ENCODE assay signal across 11 mouse cellular contexts in genomic region chr13:12502665-12503237, GRCm38 (mm10). TPM values are rescaled to one million over a fixed set of nuclear protein-coding genes. Genes with fewer than 3 reads are reported as not detected.
DNase-seq lines count a peak whose midpoint lies in the region; ATAC-seq lines count a peak whose summit lies in the region.
"Had no signal": no experiment of that assay in that cellular context is flagged by ENCODE, and none has a peak within 500 bp of the region (broad histone marks: within the 10 kb centered on the region; RNA-seq: fewer than 3 reads in every experiment).

No protein-coding gene starts in this region.

- no peak overlapping the region for H3K9ac ChIP-seq in limb, embryonic 13.5 days
- no peak overlapping the region for H3K9ac ChIP-seq in stomach, embryonic 16.5 days (ENCODE audit: low read length)

- H3K4me2 ChIP-seq in limb, embryonic 13.5 days (replicated peaks), result no peak overlapping the region
- H3K4me2 ChIP-seq in stomach, embryonic 16.5 days (ENCODE audit: low read depth, low read length), result no peak overlapping the region

- no peaks in the 10 kb centered on the region for H3K9me3 ChIP-seq in limb, embryonic 13.5 days
- H3K9me3 ChIP-seq in stomach, embryonic 16.5 days (replicated peaks; ENCODE audit: control insufficient read depth, low read length), result no peaks in the 10 kb centered on the region

- DNase-seq in embryo, embryonic 10 days (ENCODE audit: low spot score), result peak; percentile 11
- no peak for DNase-seq in embryo, embryonic 10.5 days (ENCODE audit: low spot score)
- DNase-seq in thymus, adult 18-20 months, result peak; percentile 18 to 30
- DNase-seq in thymus, postnatal 10 days (ENCODE audit: low spot score in 2 of 2), result no peak
- DNase-seq in adrenal gland, postnatal 10 days, result no peak
- no peak for DNase-seq in kidney, postnatal 4 days
- DNase-seq: cerebellum, adult 2 months; heart, postnatal 14 days; right cerebral cortex, postnatal 14 days had no signal

- ATAC-seq in limb, embryonic 13.5 days (ENCODE audit: low FRiP score, low read depth), result no peak
- ATAC-seq in stomach, embryonic 16.5 days (ENCODE audit: insufficient read depth, low FRiP score), result no peak

- H3K4me1 ChIP-seq in limb, embryonic 13.5 days, result 0 out of 2 replicates have a peak, but pooled peaks cover 7% of the 10 kb centered on the region
- H3K4me1 ChIP-seq in stomach, embryonic 16.5 days (ENCODE audit: control insufficient read depth, insufficient read depth, low read length), result peaks cover 6% of the 10 kb centered on the region; the same call in 1 of the 2 replicates

- H3K27me3 ChIP-seq in limb, embryonic 13.5 days, result no peaks in the 10 kb centered on the region
- no peaks in the 10 kb centered on the region for H3K27me3 ChIP-seq in stomach, embryonic 16.5 days (ENCODE audit: control insufficient read depth, insufficient read depth, low read length)

- no peak overlapping the region for H3K4me3 ChIP-seq in limb, embryonic 13.5 days
- H3K4me3 ChIP-seq in stomach, embryonic 16.5 days (replicated peaks; ENCODE audit: low read length), result no peak overlapping the region

- peak overlapping the region; percentile 39; the same call in 1 of the 2 replicates for H3K27ac ChIP-seq in limb, embryonic 13.5 days
- peak overlapping the region; percentile 14; the same call in 1 of the 2 replicates for H3K27ac ChIP-seq in stomach, embryonic 16.5 days (ENCODE audit: low read length)

- WGBS in limb, embryonic 13.5 days, result 57% methylated on average over 4 of the region's 4 CpGs
- 25% methylated on average over 4 of the region's 4 CpGs for WGBS in stomach, embryonic 16.5 days

- no peaks in the 10 kb centered on the region for H3K36me3 ChIP-seq in limb, embryonic 13.5 days
- H3K36me3 ChIP-seq in stomach, embryonic 16.5 days (ENCODE audit: control insufficient read depth, insufficient read depth, low read length), result no peaks in the 10 kb centered on the region

RNA-seq across cellular contexts. Expression of gene Edaradd, which starts 17.5 kb away (rescaled TPM):
- 3.2 and 3.5 TPM in 2 replicates for polyA plus RNA-seq in limb, embryonic 13.5 days (2015; fragmentation: Nextera tagmentation; extraction: Ambion mirVana)
- 5.8 and 6.1 TPM in 2 replicates for polyA plus RNA-seq in stomach, embryonic 16.5 days (2015; fragmentation: Nextera tagmentation; extraction: Ambion mirVana)
- total RNA-seq in adrenal gland, postnatal 10 days (2021), result under 1 TPM; 0.21 to 0.36 TPM
- polyA plus RNA-seq: cerebellum, adult 2 months had no signal

RNA-seq across cellular contexts. Expression of gene Lgals8, which starts 38.0 kb away (rescaled TPM):
- 17.9 and 18.9 TPM in 2 replicates for polyA plus RNA-seq in limb, embryonic 13.5 days (2015; fragmentation: Nextera tagmentation; extraction: Ambion mirVana)
- 35.8 and 36.3 TPM in 2 replicates for polyA plus RNA-seq in stomach, embryonic 16.5 days (2015; fragmentation: Nextera tagmentation; extraction: Ambion mirVana)
- total RNA-seq in adrenal gland, postnatal 10 days (2021), result 10 to 100 TPM; 60.6 to 65.3 TPM

Comparison
In these comparisons a context has a peak if more than half of its experiments do, and no peak if none do; other contexts are left out.
1. DNase-seq: peak in embryo, embryonic 10 days (single experiment) and thymus, adult 18-20 months (2 of 2); none in embryo, embryonic 10.5 days (single experiment), thymus, postnatal 10 days (0 of 2), adrenal gland, postnatal 10 days (single experiment) and kidney, postnatal 4 days (0 of 2).